Comparison of ENCODE assay signal across 10 mouse cellular contexts in the genomic region with DNA sequence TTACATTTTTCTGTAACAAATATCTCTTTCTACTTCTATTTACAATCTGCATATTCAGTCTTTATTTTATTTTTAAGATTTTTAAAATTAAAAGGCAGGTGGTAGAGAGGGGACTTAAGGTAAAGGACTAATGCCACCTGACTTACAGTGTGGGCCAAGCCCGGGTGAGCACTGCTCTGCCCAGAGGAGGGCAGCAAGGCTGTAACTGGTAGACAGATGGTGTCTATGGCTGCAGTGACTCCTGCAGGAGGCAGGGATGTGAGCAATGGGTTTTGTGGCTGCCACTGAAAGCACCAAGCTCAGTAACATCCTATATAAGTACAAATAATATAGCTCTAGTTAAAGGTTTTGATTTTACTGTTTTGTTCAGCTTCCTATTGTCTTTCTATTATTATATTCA.
DNase-seq lines count a peak whose midpoint lies in the region; ATAC-seq lines count a peak whose summit lies in the region.
"Had no signal": no experiment of that assay in that cellular context is flagged by ENCODE, and none has a peak within 500 bp of the region (broad histone marks: within the 10 kb centered on the region; RNA-seq: fewer than 3 reads in every experiment).

No protein-coding gene starts in this region.

- 52% methylated on average over 1 of the region's 1 CpGs for WGBS in lung, embryonic 16.5 days
- 34% methylated on average over 1 of the region's 1 CpGs for WGBS in hindbrain, embryonic 13.5 days

- 0 out of 2 replicates have a peak, but pooled peaks have one; percentile 43 for ATAC-seq in lung, embryonic 16.5 days (ENCODE audit: low read depth)
- peak; percentile 81 for ATAC-seq in hindbrain, embryonic 13.5 days (ENCODE audit: low FRiP score)

- no peak for DNase-seq in lung, postnatal 25 days (ENCODE audit: low spot score)
- peak; percentile 65 to 66 for DNase-seq in cerebellum, postnatal 14 days
- peak; percentile 14 for DNase-seq in retina, postnatal 7 days (ENCODE audit: low read depth, low spot score)
- no peak for DNase-seq in layer of hippocampus, postnatal 14 days (ENCODE audit: low spot score in 2 of 2)
- DNase-seq in right cerebral cortex, postnatal 14 days, result no peak
- DNase-seq: heart, postnatal 4 days; right cerebral cortex, postnatal 25 days had no signal

- H3K9ac ChIP-seq in lung, embryonic 16.5 days (ENCODE audit: low read length), result no peak overlapping the region
- H3K9ac ChIP-seq in hindbrain, embryonic 13.5 days, result no peak overlapping the region

- H3K36me3 ChIP-seq in lung, embryonic 16.5 days (ENCODE audit: control insufficient read depth, insufficient read depth, low read length), result no peaks in the 10 kb centered on the region
- H3K36me3 ChIP-seq in hindbrain, embryonic 13.5 days, result no peaks in the 10 kb centered on the region
- H3K36me3 ChIP-seq: limb, embryonic 10.5 days had no signal

- H3K4me2 ChIP-seq in lung, embryonic 16.5 days (ENCODE audit: low read depth, low read length), result no peak overlapping the region
- H3K4me2 ChIP-seq in hindbrain, embryonic 13.5 days, result no peak overlapping the region

- no peak overlapping the region for H3K27ac ChIP-seq in lung, embryonic 16.5 days (ENCODE audit: low read length)
- no peak overlapping the region for H3K27ac ChIP-seq in hindbrain, embryonic 13.5 days
- H3K27ac ChIP-seq: limb, embryonic 10.5 days had no signal

- no peaks in the 10 kb centered on the region for H3K9me3 ChIP-seq in lung, embryonic 16.5 days (ENCODE audit: control insufficient read depth, low read length)
- H3K9me3 ChIP-seq in hindbrain, embryonic 13.5 days, result no peaks in the 10 kb centered on the region
- H3K9me3 ChIP-seq: limb, embryonic 10.5 days had no signal

- H3K4me3 ChIP-seq in lung, embryonic 16.5 days (ENCODE audit: low read length), result no peak overlapping the region
- no peak overlapping the region for H3K4me3 ChIP-seq in hindbrain, embryonic 13.5 days
- H3K4me3 ChIP-seq: limb, embryonic 10.5 days had no signal

- H3K4me1 ChIP-seq in lung, embryonic 16.5 days (replicated peaks; ENCODE audit: control insufficient read depth, insufficient read depth, low read length), result no peaks in the 10 kb centered on the region
- peaks cover 27% of the 10 kb centered on the region for H3K4me1 ChIP-seq in hindbrain, embryonic 13.5 days (replicated peaks)
- H3K4me1 ChIP-seq: limb, embryonic 10.5 days had no signal

- no peaks in the 10 kb centered on the region for H3K27me3 ChIP-seq in lung, embryonic 16.5 days (ENCODE audit: control insufficient read depth, insufficient read depth, low read depth, low read length)
- H3K27me3 ChIP-seq in hindbrain, embryonic 13.5 days, result no peaks in the 10 kb centered on the region

Comparison
In these comparisons a context has a peak if more than half of its experiments do, and no peak if none do; other contexts are left out.
1. DNase-seq: peak in cerebellum, postnatal 14 days (2 of 2) and retina, postnatal 7 days (single experiment); none in lung, postnatal 25 days (single experiment), layer of hippocampus, postnatal 14 days (0 of 2) and right cerebral cortex, postnatal 14 days (single experiment).